Mouse (Mus musculus) neural tube, embryonic 12.5 days (tissue): ENCODE data around the gene Nfia. TPM values are rescaled to one million over a fixed set of nuclear protein-coding genes. Genes with fewer than 3 reads are reported as not detected.

Source experiments
- ATAC-seq: fragments of 200-750 bp; cut with Nextera tagmentation; 2 replicates; pipeline ENCODE4 v1.8.0; 2017; ENCODE audit warnings: low read depth, mild to moderate bottlenecking, moderate TSS enrichment, moderate library complexity; ENCODE audit not compliant: low FRiP score
- H3K27ac ChIP-seq: fragments of 300-500 bp; sonication (generic); 2 replicates; pipeline ENCODE4 v1.5.1; 2016
- H3K27me3 ChIP-seq: fragments of 300-500 bp; sonication (generic); replicated peaks from 2 replicates; pipeline ENCODE4 v1.6.1; 2016; ENCODE audit warnings: mild to moderate bottlenecking
- H3K36me3 ChIP-seq: fragments of 300-500 bp; sonication (generic); 2 replicates; pipeline ENCODE4 v1.6.1; 2016; ENCODE audit warnings: mild to moderate bottlenecking
- H3K4me1 ChIP-seq: fragments of 300-500 bp; sonication (generic); 2 replicates; pipeline ENCODE4 v1.6.1; 2016
- H3K4me2 ChIP-seq: fragments of 300-500 bp; sonication (generic); replicated peaks from 2 replicates; pipeline ENCODE4 v1.6.1; 2016; ENCODE audit warnings: mild to moderate bottlenecking
- H3K4me3 ChIP-seq: fragments of 300-500 bp; sonication (generic); 2 replicates; pipeline ENCODE4 v1.5.1; 2016
- H3K9ac ChIP-seq: fragments of 300-500 bp; sonication (generic); 2 replicates; pipeline ENCODE4 v1.6.1; 2016; ENCODE audit warnings: mild to moderate bottlenecking
- H3K9me3 ChIP-seq: fragments of 300-500 bp; sonication (generic); 2 replicates; pipeline ENCODE4 v1.6.1; 2016; ENCODE audit warnings: mild to moderate bottlenecking
- WGBS: fragments of 180-500 bp; shearing (Covaris S2); methylation state at CpG from one replicate; pipeline ENCODE4 v1.1.7; 2016; 5-methylcytosine and 5-hydroxymethylcytosine counted together
- polyA plus RNA-seq: library from polyadenylated mRNA; unstranded; fragments of >200 nt; fragmentation: Nextera tagmentation; extraction: Ambion mirVana; gene quantifications from 2 replicates; pipeline ENCODE4 v1.2.1, GENCODE M21; 2016

Gene Nfia
- polyA plus RNA-seq, 1 experiment from 2014 or later, result 42.4 TPM

- ATAC-seq, result no peak
- Histone ChIP-seq H3K36me3 (0 out of 2 replicates have a peak, but pooled peaks cover 2% of the 10 kb centered on the region), H3K27ac (no peak overlapping the region), H3K27me3 (no peaks in the 10 kb centered on the region), H3K4me1 (no peaks in the 10 kb centered on the region; the same call in 1 of the 2 replicates), H3K4me3 (no peak overlapping the region), H3K9me3 (no peaks in the 10 kb centered on the region), H3K4me2 (no peak overlapping the region), H3K9ac (no peak overlapping the region)
- 72% methylated on average over 5 of the region's 5 CpGs for WGBS
These were observed 185.6 kb downstream of the Nfia start for GRCm38 (mm10) chr4:97958121-97958520.

GRCm38 (mm10) chr4:97962856-97963255 lies 190.3 kb downstream of the Nfia start:
- Histone ChIP-seq H3K27me3 (no peaks in the 10 kb centered on the region), H3K9me3 (no peaks in the 10 kb centered on the region), H3K36me3 (0 out of 2 replicates have a peak, but pooled peaks cover 2% of the 10 kb centered on the region), H3K9ac (no peak overlapping the region), H3K4me1 (no peaks in the 10 kb centered on the region), H3K4me3 (no peak overlapping the region), H3K4me2 (no peak overlapping the region), H3K27ac (no peak overlapping the region)
- no peak for ATAC-seq
- 86% methylated on average over 7 of the region's 7 CpGs for WGBS

- ATAC-seq, result no peak
- Histone ChIP-seq H3K9ac (no peak overlapping the region), H3K4me2 (no peak overlapping the region), H3K27ac (no peak overlapping the region), H3K27me3 (no peaks in the 10 kb centered on the region), H3K4me3 (no peak overlapping the region), H3K36me3 (0 out of 2 replicates have a peak, but pooled peaks cover 2% of the 10 kb centered on the region), H3K9me3 (no peaks in the 10 kb centered on the region), H3K4me1 (no peaks in the 10 kb centered on the region)
- 75% methylated on average over 1 of the region's 1 CpGs for WGBS
These were observed 191.4 kb downstream of the Nfia start for GRCm38 (mm10) chr4:97963951-97964350.

GRCm38 (mm10) chr4:97968786-97969348 lies 196.3 kb downstream of the Nfia start:
- no peak for ATAC-seq
- no peak overlapping the region for H3K4me3 ChIP-seq
- WGBS, result 85% methylated on average over 7 of the region's 7 CpGs

GRCm38 (mm10) chr4:97973064-97973463 lies 200.5 kb downstream of the Nfia start:
- no peak for ATAC-seq
- Histone ChIP-seq H3K36me3 (peaks cover 5% of the 10 kb centered on the region; the same call in 1 of the 2 replicates), H3K4me2 (no peak overlapping the region), H3K9ac (no peak overlapping the region), H3K9me3 (no peaks in the 10 kb centered on the region), H3K4me1 (0 out of 2 replicates have a peak, but pooled peaks cover 6% of the 10 kb centered on the region), H3K27ac (no peak overlapping the region), H3K27me3 (no peaks in the 10 kb centered on the region), H3K4me3 (no peak overlapping the region)
- 82% methylated on average over 2 of the region's 2 CpGs for WGBS

More at GRCm38 (mm10) chr4:97968786-97969348, 196.3 kb downstream of the Nfia start:
- H3K27ac ChIP-seq, result no peak overlapping the region
- peaks cover 5% of the 10 kb centered on the region; the same call in 1 of the 2 replicates for H3K36me3 ChIP-seq
- no peak overlapping the region for H3K9ac ChIP-seq
- H3K4me1 ChIP-seq, result no peaks in the 10 kb centered on the region
- H3K4me2 ChIP-seq, result no peak overlapping the region
- no peaks in the 10 kb centered on the region for H3K9me3 ChIP-seq
- no peaks in the 10 kb centered on the region for H3K27me3 ChIP-seq

- ATAC-seq, result no peak
- H3K27me3 ChIP-seq, result no peaks in the 10 kb centered on the region
- no peak overlapping the region for H3K27ac ChIP-seq
- WGBS, result 86% methylated on average over 6 of the region's 6 CpGs
- H3K4me3 ChIP-seq, result no peak overlapping the region
- H3K9ac ChIP-seq, result no peak overlapping the region
- H3K9me3 ChIP-seq, result no peaks in the 10 kb centered on the region
- H3K4me2 ChIP-seq, result no peak overlapping the region
- H3K4me1 ChIP-seq, result 0 out of 2 replicates have a peak, but pooled peaks cover 6% of the 10 kb centered on the region
- peaks cover 5% of the 10 kb centered on the region; the same call in 1 of the 2 replicates for H3K36me3 ChIP-seq
These were observed 201.5 kb downstream of the Nfia start for GRCm38 (mm10) chr4:97974037-97974436.

GRCm38 (mm10) chr4:97976891-97977290 lies 204.4 kb downstream of the Nfia start:
- 0 out of 2 replicates have a peak, but pooled peaks cover 6% of the 10 kb centered on the region for H3K4me1 ChIP-seq
- H3K27ac ChIP-seq, result no peak overlapping the region
- no peak overlapping the region for H3K4me2 ChIP-seq
- no peaks in the 10 kb centered on the region for H3K9me3 ChIP-seq
- ATAC-seq, result no peak
- H3K9ac ChIP-seq, result no peak overlapping the region
- H3K4me3 ChIP-seq, result no peak overlapping the region
- H3K36me3 ChIP-seq, result no peaks in the 10 kb centered on the region
- 67% methylated on average over 5 of the region's 5 CpGs for WGBS
- no peaks in the 10 kb centered on the region for H3K27me3 ChIP-seq

- 89% methylated on average over 2 of the region's 2 CpGs for WGBS
- no peak for ATAC-seq
- no peaks in the 10 kb centered on the region for H3K4me1 ChIP-seq
These were observed 211.8 kb downstream of the Nfia start for GRCm38 (mm10) chr4:97984361-97984760.

GRCm38 (mm10) chr4:97986056-97986734 lies 213.7 kb downstream of the Nfia start:
- WGBS, result 90% methylated on average over 1 of the region's 1 CpGs
- Histone ChIP-seq H3K4me3 (no peak overlapping the region), H3K27me3 (no peaks in the 10 kb centered on the region), H3K27ac (no peak overlapping the region), H3K36me3 (peaks cover 6% of the 10 kb centered on the region; the same call in 1 of the 2 replicates), H3K9ac (no peak overlapping the region), H3K4me1 (peaks cover 7% of the 10 kb centered on the region; the same call in 1 of the 2 replicates), H3K4me2 (no peak overlapping the region), H3K9me3 (no peaks in the 10 kb centered on the region)
- ATAC-seq, result no peak

More at GRCm38 (mm10) chr4:97984361-97984760, 211.8 kb downstream of the Nfia start:
- no peaks in the 10 kb centered on the region for H3K9me3 ChIP-seq
- H3K27me3 ChIP-seq, result no peaks in the 10 kb centered on the region
- no peak overlapping the region for H3K27ac ChIP-seq
- no peak overlapping the region for H3K4me3 ChIP-seq
- H3K36me3 ChIP-seq, result peaks cover 6% of the 10 kb centered on the region; the same call in 1 of the 2 replicates
- H3K9ac ChIP-seq, result no peak overlapping the region
- no peak overlapping the region for H3K4me2 ChIP-seq

GRCm38 (mm10) chr4:97986735-97987075 lies 214.2 kb downstream of the Nfia start:
- no peak overlapping the region for H3K27ac ChIP-seq

GRCm38 (mm10) chr4:97988703-97989102 lies 216.2 kb downstream of the Nfia start:
- H3K27me3 ChIP-seq, result no peaks in the 10 kb centered on the region
- no peak overlapping the region for H3K4me2 ChIP-seq
- H3K9me3 ChIP-seq, result no peaks in the 10 kb centered on the region
- peaks cover 6% of the 10 kb centered on the region; the same call in 1 of the 2 replicates for H3K36me3 ChIP-seq
- peaks cover 7% of the 10 kb centered on the region; the same call in 1 of the 2 replicates for H3K4me1 ChIP-seq
- no peak overlapping the region for H3K9ac ChIP-seq
- no peak overlapping the region for H3K4me3 ChIP-seq
- no peak overlapping the region for H3K27ac ChIP-seq
- no peak for ATAC-seq
- 52% methylated on average over 5 of the region's 5 CpGs for WGBS

More at GRCm38 (mm10) chr4:97986735-97987075, 214.2 kb downstream of the Nfia start:
- Histone ChIP-seq H3K9ac (no peak overlapping the region), H3K27me3 (no peaks in the 10 kb centered on the region), H3K36me3 (peaks cover 6% of the 10 kb centered on the region; the same call in 1 of the 2 replicates), H3K9me3 (no peaks in the 10 kb centered on the region), H3K4me1 (peaks cover 7% of the 10 kb centered on the region; the same call in 1 of the 2 replicates), H3K4me3 (no peak overlapping the region), H3K4me2 (no peak overlapping the region)
- 88% methylated on average over 4 of the region's 4 CpGs for WGBS
- ATAC-seq, result no peak

GRCm38 (mm10) chr4:97990431-97990830 lies 217.9 kb downstream of the Nfia start:
- 64% methylated on average over 5 of the region's 5 CpGs for WGBS
- no peak for ATAC-seq
- no peak overlapping the region for H3K27ac ChIP-seq

More at GRCm38 (mm10) chr4:97990431-97990830, 217.9 kb downstream of the Nfia start:
- no peak overlapping the region for H3K9ac ChIP-seq
- no peak overlapping the region for H3K4me3 ChIP-seq
- H3K4me2 ChIP-seq, result no peak overlapping the region
- H3K36me3 ChIP-seq, result peaks cover 6% of the 10 kb centered on the region; the same call in 1 of the 2 replicates
- H3K4me1 ChIP-seq, result peaks cover 7% of the 10 kb centered on the region; the same call in 1 of the 2 replicates
- H3K9me3 ChIP-seq, result no peaks in the 10 kb centered on the region
- H3K27me3 ChIP-seq, result no peaks in the 10 kb centered on the region
